Mouse (Mus musculus): ENCODE results near the gene Mrpl9. TPM values are rescaled to one million over a fixed set of nuclear protein-coding genes. Genes with fewer than 3 reads are reported as not detected.
A peak's percentile ranks its signal among the peaks of the same experiment; 100 is the strongest.

The Mrpl9 gene
- polyA plus RNA-seq, 1 experiment from 2014 or later = 63.9 TPM

- 2% methylated on average over 20 of the region's 20 CpGs for WGBS
- H3K4me2 ChIP-seq = peak overlapping the region; percentile 48
- peak overlapping the region; percentile 92 for H3K27ac ChIP-seq
- H3K4me3 ChIP-seq (replicated peaks) = peak overlapping the region; percentile 21
- 0 out of 2 replicates have a peak overlapping the region, but pooled peaks have one; percentile 12 for H3K9ac ChIP-seq
- peaks cover 6% of the 10 kb centered on the region; the same call in 1 of the 2 replicates for H3K27me3 ChIP-seq
- H3K4me1 ChIP-seq = peaks cover 94% of the 10 kb centered on the region
- H3K9me3 ChIP-seq = no peaks in the 10 kb centered on the region
- H3K36me3 ChIP-seq (replicated peaks) = peaks cover 55% of the 10 kb centered on the region
- ATAC-seq (ENCODE audit: low FRiP score) = peak; percentile 95
Measured at GRCm38 (mm10) chr3:94483790-94484439, 40.8 kb downstream of the Mrpl9 start.

GRCm38 (mm10) chr3:94485922-94486321 is 42.8 kb downstream of the Mrpl9 start:
- Histone ChIP-seq H3K27me3 (no peaks in the 10 kb centered on the region), H3K4me1 (peaks cover 82% of the 10 kb centered on the region), H3K9me3 (no peaks in the 10 kb centered on the region), H3K4me3 (replicated peaks) (no peak overlapping the region), H3K27ac (peak overlapping the region; percentile 92; the same call in 1 of the 2 replicates), H3K36me3 (replicated peaks) (peaks cover 74% of the 10 kb centered on the region), H3K9ac (no peak overlapping the region), H3K4me2 (peak overlapping the region; percentile 48; the same call in 1 of the 2 replicates)
- no peak for ATAC-seq (ENCODE audit: low FRiP score)
- WGBS = 45% methylated on average over 7 of the region's 7 CpGs

GRCm38 (mm10) chr3:94487581-94487980 is 44.5 kb downstream of the Mrpl9 start:
- no peak overlapping the region for H3K9ac ChIP-seq
- no peaks in the 10 kb centered on the region for H3K27me3 ChIP-seq
- H3K36me3 ChIP-seq (replicated peaks) = peaks cover 72% of the 10 kb centered on the region
- no peaks in the 10 kb centered on the region for H3K9me3 ChIP-seq
- H3K27ac ChIP-seq = peak overlapping the region; percentile 61; the same call in 1 of the 2 replicates
- no peak overlapping the region for H3K4me3 ChIP-seq (replicated peaks)
- ATAC-seq (ENCODE audit: low FRiP score) = no peak
- peaks cover 74% of the 10 kb centered on the region for H3K4me1 ChIP-seq
- 84% methylated on average over 6 of the region's 6 CpGs for WGBS
- H3K4me2 ChIP-seq = no peak overlapping the region

- Histone ChIP-seq H3K9me3 (no peaks in the 10 kb centered on the region), H3K27me3 (no peaks in the 10 kb centered on the region), H3K36me3 (replicated peaks) (peaks cover 27% of the 10 kb centered on the region), H3K4me1 (no peaks in the 10 kb centered on the region; the same call in 1 of the 2 replicates), H3K4me3 (replicated peaks) (no peak overlapping the region), H3K9ac (no peak overlapping the region), H3K4me2 (no peak overlapping the region), H3K27ac (no peak overlapping the region)
- WGBS = 90% methylated on average over 4 of the region's 4 CpGs
- ATAC-seq (ENCODE audit: low FRiP score) = no peak
Measured at GRCm38 (mm10) chr3:94497162-94497561, 54.0 kb downstream of the Mrpl9 start.

Other genes starting within 250 kb of the Mrpl9 start
- not detected in 2 replicates for gene Gm5286, start 246.6 kb upstream of the Mrpl9 start, polyA plus RNA-seq (2016; fragmentation: Nextera tagmentation; extraction: Ambion mirVana)
- gene Gm4778, start 179.3 kb upstream of the Mrpl9 start, polyA plus RNA-seq (2016; fragmentation: Nextera tagmentation; extraction: Ambion mirVana) = not detected in 2 replicates
- gene Them4, start 133.2 kb upstream of the Mrpl9 start, polyA plus RNA-seq (2016; fragmentation: Nextera tagmentation; extraction: Ambion mirVana) = 11.9 and 12.5 TPM in 2 replicates
- 0.31 and 0.32 TPM in 2 replicates for gene Them5, start 101.2 kb upstream of the Mrpl9 start, polyA plus RNA-seq (2016; fragmentation: Nextera tagmentation; extraction: Ambion mirVana)
- 0.87 and 1.8 TPM in 2 replicates for gene C2cd4d, start 80.9 kb upstream of the Mrpl9 start, polyA plus RNA-seq (2016; fragmentation: Nextera tagmentation; extraction: Ambion mirVana)
- gene Rorc, start 70.5 kb upstream of the Mrpl9 start, polyA plus RNA-seq (2016; fragmentation: Nextera tagmentation; extraction: Ambion mirVana) = 1.3 and 2.0 TPM in 2 replicates
- 0.78 and 0.82 TPM in 2 replicates for gene Lingo4, start 44.8 kb upstream of the Mrpl9 start, polyA plus RNA-seq (2016; fragmentation: Nextera tagmentation; extraction: Ambion mirVana)
- gene Tdrkh, start 30.0 kb upstream of the Mrpl9 start, polyA plus RNA-seq (2016; fragmentation: Nextera tagmentation; extraction: Ambion mirVana) = 67.2 and 67.8 TPM in 2 replicates
- gene Oaz3, start 597 bp downstream of the Mrpl9 start, polyA plus RNA-seq (2016; fragmentation: Nextera tagmentation; extraction: Ambion mirVana) = 1.0 and 1.3 TPM in 2 replicates
- 218 and 251 TPM in 2 replicates for gene Celf3, start 35.0 kb downstream of the Mrpl9 start, polyA plus RNA-seq (2016; fragmentation: Nextera tagmentation; extraction: Ambion mirVana)
- 18.1 and 19.7 TPM in 2 replicates for gene Riiad1, start 37.0 kb downstream of the Mrpl9 start, polyA plus RNA-seq (2016; fragmentation: Nextera tagmentation; extraction: Ambion mirVana)
- gene Snx27, start 139.4 kb downstream of the Mrpl9 start, polyA plus RNA-seq (2016; fragmentation: Nextera tagmentation; extraction: Ambion mirVana) = 67.5 and 70.5 TPM in 2 replicates
- not detected in 2 replicates for gene Gm10972, start 199.8 kb downstream of the Mrpl9 start, polyA plus RNA-seq (2016; fragmentation: Nextera tagmentation; extraction: Ambion mirVana)
- gene Tuft1, start 215.6 kb downstream of the Mrpl9 start, polyA plus RNA-seq (2016; fragmentation: Nextera tagmentation; extraction: Ambion mirVana) = 3.2 TPM in 2 replicates

Measured in forebrain, embryonic 12.5 days (tissue).